Mouse (Mus musculus): Measurements from ENCODE around the gene Akap13.

The Akap13 gene

DNA sequence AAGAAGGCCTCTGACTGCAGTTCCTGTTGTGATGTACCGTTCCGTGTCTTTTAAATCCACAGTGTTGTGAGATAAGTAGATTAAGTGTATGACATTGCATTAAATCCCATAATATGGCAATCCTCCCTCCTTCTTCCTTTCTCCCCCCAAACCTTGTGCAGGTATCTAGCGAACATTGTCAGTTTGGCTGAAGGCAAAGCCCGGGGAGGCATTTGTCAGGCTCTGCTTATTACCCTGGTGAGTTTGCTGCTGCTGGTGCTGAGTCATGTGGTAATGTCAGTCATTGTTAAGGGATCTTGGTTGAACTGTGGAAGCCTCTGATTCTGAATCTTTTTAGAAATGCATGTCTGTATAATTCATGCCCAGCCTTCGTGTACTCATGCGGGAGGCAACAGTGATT is 60.1 kb downstream of the Akap13 start:
- no peak for DNase-seq (ENCODE audit: low spot score in 2 of 2)

DNA sequence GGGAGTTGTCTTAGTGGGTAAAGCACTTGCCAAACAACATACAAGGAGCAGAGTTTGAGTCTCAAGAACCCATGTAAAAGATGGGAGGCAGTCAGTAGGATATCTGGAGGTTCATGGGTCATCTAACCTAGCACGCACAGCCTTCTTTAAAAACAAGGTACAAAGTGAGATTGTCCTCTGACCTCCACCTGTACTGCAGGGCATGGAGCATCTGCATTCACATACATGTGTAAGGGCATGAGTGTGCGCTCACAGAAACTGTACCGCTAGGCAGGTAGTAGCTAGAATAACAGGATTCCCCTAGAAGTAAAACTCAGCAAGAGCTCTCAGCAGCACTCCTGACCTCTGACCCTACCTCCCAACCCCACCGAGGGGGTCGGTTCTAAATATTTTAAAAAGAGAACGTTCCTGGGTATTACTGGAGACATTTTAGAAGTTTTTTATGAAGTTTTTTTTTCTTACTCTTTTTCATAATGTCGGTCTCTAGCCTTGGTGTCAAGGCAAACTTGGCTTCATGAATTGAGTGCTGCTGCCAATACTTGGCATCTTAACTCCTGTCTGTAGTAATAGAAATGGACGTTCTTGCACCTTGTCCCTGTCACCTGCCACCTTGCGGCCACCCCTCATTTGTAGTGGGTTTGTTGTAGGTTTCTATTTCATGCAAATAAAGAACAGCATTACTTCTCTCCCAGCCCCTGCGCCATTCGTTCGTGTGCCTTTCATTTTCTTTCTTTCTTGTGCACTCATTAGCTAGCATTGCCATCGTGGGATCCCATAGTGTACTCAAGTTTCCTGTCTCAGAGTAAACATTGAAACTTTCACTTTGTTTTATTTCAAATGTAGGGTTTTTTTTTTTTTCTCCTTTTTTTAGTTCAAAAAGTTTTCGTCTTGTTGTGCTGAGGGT is 61.6 kb downstream of the Akap13 start:
- DNase-seq (ENCODE audit: low spot score in 2 of 2): no peak

DNA sequence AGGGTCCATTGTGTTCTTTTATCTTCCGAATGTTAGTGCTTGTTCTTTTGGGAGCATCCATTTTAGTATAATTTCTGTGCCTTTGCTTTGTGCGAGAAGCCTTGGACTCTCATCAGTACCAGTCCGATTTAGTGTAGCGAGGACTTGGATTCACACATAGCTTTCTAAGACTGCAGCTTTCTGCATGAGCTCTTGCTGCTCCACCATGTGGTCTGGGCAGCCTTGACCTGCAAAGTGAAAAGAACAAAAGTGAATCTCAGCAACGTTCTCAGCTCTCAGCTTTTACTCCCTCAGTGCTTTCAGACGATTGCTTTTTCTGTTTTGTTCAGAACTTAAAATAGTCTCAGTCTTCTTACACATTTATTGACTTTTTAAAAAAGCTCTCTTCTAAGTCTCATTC is 65.2 kb downstream of the Akap13 start:
- DNase-seq (ENCODE audit: low spot score in 2 of 2): no peak

DNA sequence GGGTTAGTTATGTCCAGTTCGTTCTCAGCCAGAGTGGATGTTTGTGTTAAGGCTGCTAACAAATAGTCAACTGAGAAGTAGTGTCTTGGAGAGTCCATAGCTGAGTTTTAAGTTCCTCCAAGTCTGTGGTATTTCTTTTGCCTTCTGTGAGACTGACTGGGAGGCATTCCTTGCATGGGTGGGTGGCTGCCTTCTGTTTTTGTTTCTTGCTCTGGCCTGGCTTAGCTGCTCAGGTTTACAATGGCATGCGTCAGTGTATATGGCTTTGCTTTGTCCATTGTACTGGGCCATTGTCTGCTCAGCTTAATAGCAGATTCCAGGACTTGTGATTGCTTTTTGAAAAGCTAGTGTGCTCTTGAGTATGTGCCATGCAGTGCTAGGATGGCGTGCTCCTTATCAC is 65.9 kb downstream of the Akap13 start:
- no peak for DNase-seq (ENCODE audit: low spot score in 2 of 2)

DNA sequence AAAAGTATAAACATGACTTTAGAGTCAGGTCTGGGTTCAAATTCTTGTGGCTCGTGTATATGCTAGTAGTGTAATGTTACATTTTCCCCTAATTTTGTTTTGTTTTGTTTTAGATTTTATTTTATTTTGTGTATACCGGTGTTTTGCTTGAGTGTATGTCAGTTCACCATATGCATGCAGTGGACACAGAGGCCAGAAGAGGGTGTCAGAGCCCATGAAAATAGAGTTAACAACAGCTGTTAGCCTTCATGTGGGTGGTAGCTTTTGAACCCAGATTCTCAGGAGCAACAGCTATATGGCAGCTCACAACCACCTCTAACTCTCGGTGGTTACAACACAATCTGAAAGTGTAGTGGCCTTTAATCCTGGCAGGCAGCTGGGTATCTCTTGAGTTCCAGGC is 66.9 kb downstream of the Akap13 start:
- no peak for DNase-seq (ENCODE audit: low spot score in 2 of 2)

DNA sequence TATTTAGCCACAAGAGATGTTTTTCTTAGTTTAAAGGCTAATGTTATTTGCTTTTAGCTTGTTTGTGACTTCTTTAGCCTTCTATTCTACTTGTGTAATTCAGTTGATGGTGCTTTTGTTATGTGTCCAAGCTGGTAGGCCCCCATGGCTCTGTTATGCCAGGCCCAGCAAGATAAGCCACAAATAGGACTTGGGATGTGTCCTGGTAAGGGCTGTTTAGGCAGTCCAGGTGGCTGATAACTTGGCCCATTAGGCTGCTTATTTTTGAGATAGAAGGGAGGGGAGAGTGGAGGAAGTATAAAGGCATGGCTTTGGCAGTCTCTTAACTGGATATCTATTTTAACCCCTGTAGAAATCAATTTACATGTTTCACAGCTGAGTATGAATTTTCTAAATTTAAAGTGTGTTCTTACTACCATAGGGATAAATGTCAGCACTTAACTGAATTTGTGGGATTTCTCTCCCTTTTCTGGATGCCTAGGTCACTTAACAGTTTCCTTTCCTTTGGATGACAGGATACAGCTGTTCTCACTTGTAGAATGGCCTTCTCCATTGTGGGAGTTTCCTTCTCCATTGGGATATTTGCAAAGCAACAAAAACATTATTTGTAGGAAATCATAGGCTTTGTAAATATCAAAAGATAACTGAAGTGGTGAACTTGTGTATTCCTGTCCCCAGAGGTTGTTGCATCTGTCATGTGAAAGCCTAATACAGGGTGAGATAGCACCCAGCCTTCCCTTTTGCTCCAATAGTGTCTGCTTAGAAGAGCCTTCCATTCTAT is 69.6 kb downstream of the Akap13 start:
- no peak for DNase-seq (ENCODE audit: low spot score in 2 of 2)

DNA sequence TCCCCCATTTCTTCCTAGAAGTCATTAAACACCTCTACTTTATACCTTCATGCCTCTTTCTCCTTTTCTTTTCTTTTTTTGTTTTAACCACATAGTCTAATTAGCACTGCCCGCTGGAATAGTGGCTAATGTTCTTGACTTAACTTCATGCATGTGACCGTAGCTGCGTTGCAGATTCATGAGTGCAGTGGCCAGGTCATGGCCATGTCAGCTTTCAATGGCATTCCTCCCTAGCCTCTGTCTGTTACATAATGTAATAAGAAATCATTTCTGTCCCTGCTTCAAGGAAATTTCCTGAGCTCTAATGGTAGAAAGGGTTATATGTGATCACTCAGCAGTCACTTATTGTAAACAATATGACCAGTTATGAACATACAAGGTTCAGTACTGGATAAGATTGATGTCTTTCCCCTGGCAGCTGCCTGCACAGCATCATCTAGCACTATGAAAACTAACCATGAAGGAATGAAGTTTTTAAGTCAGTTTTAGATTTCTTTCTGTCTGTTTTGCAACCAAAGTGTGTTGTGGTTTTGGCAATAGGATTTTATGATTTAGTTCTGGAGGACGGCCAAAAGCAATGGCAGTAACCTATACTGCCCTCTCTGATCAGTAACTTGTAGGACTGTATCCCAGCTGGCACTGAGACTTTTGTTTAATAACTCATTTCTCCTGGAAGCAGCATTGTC is 70.5 kb downstream of the Akap13 start:
- DNase-seq (ENCODE audit: low spot score in 2 of 2): no peak

DNA sequence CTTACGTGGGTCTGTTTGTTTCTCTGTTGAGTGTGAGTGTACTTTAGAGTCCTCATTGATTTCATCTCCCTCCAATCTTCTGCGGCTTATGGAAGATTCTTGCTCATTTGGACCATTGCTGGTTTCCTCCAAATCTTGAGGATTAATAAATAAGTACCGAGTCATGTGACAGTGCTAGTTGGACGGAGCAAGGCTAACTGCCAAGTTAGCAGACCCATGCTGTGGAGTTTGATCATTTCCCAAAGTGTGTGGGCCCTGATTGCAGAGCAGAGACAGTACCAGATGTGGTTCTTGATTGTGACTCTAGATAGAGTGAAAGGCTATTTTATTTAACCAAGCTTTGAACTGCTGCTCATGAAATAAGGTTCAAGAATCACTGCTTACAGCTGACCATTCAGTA is 73.4 kb downstream of the Akap13 start:
- DNase-seq (ENCODE audit: low spot score in 2 of 2): no peak

DNA sequence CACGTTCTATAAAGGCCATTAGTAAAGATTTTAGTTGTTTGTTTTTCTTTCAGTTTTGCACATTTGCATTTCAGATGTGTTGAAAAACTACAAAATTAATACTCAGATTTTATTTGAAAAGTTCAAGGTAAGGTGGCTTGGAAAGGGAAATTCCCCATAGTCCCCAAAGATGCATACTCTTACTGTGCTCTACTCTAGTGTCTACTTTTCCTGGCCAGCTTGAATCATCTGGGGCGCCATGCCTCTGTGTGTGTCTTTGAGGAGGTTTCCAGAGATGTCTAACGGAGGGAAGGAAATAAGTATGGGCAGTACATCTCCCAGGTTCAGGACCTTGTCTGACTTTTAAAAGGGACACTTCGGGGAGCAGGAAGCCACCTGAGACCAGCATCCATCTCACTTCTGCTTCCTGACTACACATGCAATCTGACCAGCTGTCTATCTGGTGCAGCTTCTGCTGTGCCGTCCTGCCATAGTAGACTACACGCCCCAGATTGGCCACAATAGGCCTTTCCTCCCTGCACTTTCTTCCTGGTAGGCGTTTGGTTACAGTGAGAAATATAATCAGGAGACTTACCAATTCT is 74.6 kb downstream of the Akap13 start:
- DNase-seq (ENCODE audit: low spot score in 2 of 2): no peak

DNA sequence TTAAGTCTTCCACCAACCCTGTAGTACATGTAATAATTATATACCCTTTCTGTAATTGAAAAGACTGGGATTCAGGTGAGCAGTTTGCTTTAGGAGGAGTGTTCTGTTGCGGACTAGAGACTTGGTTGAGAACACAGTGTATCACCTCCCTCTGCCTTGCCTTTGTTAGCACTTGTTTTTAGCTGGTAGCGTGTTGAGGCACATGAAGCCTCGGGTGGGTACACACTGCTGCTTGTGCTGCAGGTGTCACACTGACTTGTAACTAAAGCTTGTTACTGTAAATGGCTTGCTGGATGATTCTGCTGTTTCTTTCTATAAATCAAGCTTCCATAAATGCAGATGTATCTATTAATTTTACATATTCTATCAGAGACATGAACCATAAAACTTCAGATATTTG is 75.3 kb downstream of the Akap13 start:
- no peak for DNase-seq (ENCODE audit: low spot score in 2 of 2)

DNA sequence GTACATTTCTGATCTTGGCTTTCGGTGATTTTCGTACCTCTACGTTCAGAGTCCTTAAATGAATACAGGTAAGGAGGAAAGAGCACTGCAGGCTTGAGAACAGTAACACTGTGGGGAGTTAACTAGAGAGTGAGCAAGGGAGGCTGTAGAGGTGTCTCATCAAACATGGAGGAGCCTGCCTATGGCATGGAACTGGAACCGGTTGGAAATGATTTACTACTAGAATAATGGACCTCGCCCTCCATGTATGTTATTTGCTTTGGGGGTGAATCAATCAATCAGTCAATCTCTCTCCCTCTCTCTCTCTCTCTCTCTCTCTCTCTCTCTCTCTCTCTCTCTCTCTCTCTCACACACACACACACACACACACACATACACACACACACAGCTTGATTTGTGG is 77.7 kb downstream of the Akap13 start:
- no peak for DNase-seq (ENCODE audit: low spot score in 2 of 2)

DNA sequence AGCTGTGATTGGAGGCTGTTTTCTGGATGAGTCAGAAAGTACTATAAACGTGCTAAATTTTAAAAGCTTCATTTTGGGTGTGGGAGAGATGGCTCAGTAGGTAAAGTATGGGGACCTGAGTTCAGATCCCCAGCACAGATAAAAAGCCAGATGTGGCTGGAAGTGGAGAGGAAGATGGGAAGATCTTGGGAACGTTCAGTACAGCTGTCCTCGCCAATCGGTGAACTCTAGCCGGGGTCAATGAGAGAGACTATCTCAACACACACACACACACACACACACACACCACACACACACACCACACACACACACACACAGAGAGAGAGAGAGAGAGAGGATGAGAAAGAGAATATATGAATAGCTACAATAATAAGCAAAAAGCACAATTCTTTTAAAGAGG is 81.0 kb downstream of the Akap13 start:
- DNase-seq (ENCODE audit: low spot score in 2 of 2): no peak

DNA sequence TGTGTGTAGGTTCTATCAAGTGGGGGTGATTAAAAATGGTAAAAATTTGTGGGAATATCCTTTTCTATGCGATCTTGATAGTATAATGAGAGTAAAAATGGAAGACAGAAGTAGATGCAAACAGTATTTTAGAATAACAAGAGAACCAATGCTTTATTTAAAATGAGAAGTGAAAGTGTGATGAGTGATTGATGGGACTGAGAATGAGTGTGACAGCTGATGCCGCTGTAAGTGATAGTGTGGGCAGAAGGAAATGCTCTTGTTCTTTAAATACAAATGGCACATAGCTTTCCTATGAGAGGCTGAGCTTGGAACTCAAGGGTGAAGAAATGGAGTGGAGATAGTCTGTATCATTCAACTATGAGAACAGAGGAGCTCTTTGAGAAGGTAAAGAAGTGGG is 82.2 kb downstream of the Akap13 start:
- DNase-seq (ENCODE audit: low spot score in 2 of 2): no peak

DNA sequence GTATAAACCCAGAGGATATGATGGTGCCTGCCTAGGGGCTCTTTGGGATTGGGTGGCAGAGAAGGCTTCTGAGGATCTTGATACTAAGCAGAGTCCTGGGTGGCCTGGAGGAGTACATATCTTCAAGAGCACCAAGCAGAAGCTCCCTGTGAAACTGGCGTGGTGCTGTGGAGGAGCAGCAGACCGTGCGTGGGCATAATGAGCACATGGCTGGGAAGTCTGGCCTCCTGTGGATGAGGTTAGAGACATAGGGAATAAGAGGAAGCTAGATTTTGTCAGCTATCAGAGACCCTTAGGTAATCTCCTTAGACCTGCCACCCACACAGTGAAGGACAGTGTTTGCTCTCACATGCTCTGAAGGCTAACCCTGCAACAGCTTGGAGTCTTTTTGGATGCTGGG is 83.2 kb downstream of the Akap13 start:
- no peak for DNase-seq (ENCODE audit: low spot score in 2 of 2)

DNA sequence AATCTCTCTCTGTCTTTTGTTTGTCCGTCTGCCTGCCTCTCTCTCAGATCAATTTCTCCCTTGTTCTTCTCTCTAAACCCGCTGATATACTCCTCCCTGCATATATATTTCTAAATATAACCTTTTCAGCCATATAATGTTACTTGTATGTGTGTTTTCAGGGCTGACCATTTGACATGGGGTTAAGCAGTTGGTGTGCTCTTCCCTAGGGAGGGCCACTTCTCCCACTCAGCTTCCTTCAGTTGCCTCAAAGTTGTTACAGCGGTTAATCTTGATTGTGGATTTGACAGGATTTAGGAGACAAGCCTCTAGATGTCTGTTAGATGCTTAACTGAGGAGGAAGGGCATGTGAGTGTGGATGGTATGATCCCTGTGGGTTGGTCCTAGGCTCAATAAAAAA is 83.8 kb downstream of the Akap13 start:
- DNase-seq (ENCODE audit: low spot score in 2 of 2): no peak

DNA sequence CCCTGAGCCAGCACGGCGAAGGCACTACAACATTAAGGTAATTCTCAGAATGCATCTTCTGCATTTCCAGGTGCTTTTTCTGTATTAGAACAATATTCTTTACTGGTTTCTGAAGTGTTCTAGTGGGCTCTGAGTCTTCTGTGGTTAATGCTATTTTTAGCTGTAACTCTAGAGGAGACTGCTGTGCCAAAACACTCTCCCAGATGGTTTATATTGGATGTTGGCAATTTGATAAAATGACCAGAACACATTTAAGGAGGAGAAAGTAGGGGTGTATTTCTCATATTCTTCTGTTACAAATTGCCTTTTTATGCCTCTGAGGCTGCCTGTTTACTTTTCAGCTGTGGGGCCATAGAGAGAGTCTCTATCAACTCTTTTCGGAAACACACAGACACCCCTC is 94.5 kb downstream of the Akap13 start:
- DNase-seq (ENCODE audit: low spot score in 2 of 2): no peak

DNA sequence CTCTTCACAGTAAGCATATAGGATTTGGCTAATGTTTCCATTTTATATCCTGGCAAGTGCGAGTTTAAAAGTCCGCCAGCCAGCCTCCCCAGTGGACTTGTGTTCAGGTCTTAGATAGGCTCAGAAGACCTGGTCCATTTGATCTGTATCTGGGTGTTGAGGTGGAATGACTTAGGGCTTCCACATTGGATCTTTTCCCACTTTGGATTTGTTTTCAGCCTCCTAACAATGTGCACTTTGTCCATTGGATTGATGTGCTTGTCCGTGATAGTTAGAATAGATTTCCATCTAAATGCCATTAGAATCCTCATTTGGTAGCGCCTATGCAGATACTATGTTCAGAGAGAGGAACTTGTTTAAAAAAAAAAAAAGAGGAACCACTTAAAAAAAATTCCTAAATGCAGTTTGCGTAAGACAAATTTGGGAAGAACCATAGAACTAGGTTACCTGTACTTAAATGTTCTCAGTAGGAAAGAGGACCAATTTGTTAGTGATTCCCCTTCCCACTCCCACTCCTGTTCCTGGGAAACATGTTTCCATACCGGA is 95.5 kb downstream of the Akap13 start:
- DNase-seq (ENCODE audit: low spot score in 2 of 2): no peak

DNA sequence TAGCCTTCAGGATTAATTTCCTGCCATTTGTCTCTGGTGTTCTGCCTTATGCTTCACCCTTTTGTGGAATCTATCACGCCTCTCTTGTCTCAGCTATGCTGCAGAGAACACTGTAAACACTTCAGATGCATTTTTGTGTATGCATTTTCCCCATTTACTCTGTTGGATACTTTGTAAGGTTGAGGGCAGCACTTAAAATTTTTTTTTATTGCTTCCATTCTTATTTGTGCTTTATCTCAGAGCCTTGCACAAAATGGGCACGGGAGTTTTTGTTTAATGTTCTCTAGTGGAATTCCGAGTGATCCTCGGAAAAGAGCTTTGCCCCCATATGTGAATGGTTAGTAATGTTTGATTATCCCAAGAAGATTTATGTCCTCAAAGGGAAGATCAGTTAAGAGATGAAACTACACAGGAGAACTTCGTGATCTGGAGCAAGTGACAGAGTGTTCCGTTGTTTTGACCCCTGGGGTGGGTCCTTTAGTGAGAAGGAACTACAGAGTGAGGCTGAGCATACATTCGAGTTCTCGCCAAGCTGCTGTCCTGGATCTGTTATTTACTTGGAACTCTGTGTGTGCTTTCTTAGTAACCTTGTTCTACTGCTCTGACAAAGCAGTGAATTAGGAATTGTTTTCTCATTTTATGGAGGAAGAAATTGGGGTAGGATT is 97.8 kb downstream of the Akap13 start:
- DNase-seq (ENCODE audit: low spot score in 2 of 2): no peak

DNA sequence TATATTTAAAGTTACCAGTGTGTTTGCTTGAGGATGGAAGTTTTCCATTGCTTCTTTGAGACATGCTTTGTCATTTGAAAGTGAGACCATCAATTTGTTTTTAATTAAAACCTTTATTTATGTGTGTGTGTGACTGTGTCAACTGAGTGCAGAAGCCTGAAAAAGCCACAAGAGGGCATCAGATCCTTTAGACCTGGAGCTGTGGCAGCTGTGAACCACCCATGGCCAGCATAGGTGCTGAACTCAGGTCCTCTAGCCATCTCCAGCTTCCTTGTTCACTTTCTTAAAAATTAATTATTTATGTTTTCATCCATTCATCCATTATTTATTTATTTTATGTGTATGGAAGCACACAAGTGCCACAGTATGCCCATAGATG is 98.3 kb downstream of the Akap13 start:
- DNase-seq (ENCODE audit: low spot score in 2 of 2): no peak

DNA sequence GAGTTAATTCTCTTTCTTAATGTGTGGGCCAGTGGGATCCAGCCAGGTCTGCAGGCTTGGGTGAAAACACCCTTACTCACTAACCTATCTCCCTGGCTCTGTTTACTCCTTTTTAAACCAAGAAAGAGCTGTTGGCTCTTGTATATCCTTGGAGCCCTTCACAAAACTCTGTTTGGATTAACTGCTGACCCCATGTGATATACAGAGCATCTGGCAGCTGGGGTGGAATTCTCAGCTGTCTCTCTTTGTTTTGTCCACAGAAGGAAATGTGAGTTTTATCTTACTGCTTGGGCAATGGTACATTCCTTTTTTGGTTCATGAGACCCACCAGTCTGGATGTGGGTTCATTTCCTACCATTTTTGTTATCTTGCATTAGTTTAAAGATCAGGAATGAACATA is 98.7 kb downstream of the Akap13 start:
- DNase-seq (ENCODE audit: low spot score in 2 of 2): no peak

DNA sequence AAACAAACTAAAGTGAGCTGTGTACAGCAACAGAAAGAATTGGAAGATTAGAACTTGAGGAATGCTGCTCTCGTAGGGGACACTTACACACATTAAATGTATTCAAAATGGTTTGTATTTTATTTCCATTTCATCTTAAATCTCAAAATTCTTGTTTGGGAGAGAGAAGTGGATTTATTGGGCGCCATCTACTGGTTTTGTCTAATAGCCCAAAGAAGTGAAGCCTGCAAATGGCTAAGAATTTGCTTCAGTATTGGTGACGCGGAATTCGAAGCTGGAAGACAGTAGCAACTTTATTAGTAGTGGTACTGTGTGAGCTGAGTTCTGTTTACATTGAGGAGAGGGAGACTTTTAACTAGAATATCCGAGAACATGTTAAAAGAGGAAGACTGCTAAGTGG is 100.6 kb downstream of the Akap13 start:
- no peak for DNase-seq (ENCODE audit: low spot score in 2 of 2)

Measured in urinary bladder, postnatal 36 days (tissue).